Mouse (Mus musculus): ENCODE data around the gene Tmem120a. TPM values are rescaled to one million over a fixed set of nuclear protein-coding genes. Genes with fewer than 3 reads are reported as not detected.

Gene Tmem120a
- polyA plus RNA-seq, 1 experiment from 2014 or later, result 80.1 TPM

DNA sequence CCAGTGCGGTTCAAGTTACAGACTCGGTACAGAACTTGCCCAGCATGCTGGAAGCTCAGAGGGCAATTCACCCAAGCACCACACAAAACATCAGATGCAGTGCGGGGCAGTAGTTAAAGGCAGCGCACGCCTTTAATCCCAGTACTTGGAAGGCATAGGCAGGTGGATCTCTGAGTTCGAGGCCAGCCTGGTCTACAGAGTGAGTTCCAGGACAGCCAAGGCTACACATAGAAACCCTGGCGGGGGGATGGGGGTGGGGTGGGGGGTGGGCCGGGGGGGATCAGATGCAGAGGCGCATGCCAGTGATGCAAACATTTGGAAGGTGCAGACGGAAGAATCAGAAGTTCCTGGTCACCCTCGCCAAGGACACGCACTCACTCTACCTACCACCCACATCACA lies 494 bp upstream of the Tmem120a start:
- H3K27me3 ChIP-seq (ENCODE audit: insufficient read depth, low read length), result no peaks in the 10 kb centered on the region
- H3K9ac ChIP-seq (ENCODE audit: low read depth, low read length), result peak overlapping the region; percentile 35; the same call in 1 of the 2 replicates
- no peaks in the 10 kb centered on the region for H3K9me3 ChIP-seq (replicated peaks; ENCODE audit: low read length)
- H3K4me3 ChIP-seq (replicated peaks; ENCODE audit: low read depth, low read length), result peak overlapping the region; percentile 87
- H3K27ac ChIP-seq, result peak overlapping the region; percentile 74
- H3K4me2 ChIP-seq (ENCODE audit: low read length), result peak overlapping the region; percentile 94
- peak; percentile 2; the same call in 1 of the 2 replicates for ATAC-seq (replicated peaks; ENCODE audit: low FRiP score, low read depth)
- peaks cover 8% of the 10 kb centered on the region; the same call in 1 of the 2 replicates for H3K36me3 ChIP-seq (ENCODE audit: insufficient read depth, low read length)
- DNase-seq (ENCODE audit: low spot score), result no peak
- no peak for TF ChIP-seq CTCF (IDR thresholded peaks at IDR 0.05; ENCODE audit: low read depth)
- WGBS, result 13% methylated on average over 12 of the region's 12 CpGs
- 0 out of 2 replicates have a peak, but pooled peaks cover 7% of the 10 kb centered on the region for H3K4me1 ChIP-seq (replicated peaks; ENCODE audit: insufficient read depth, low read length)

DNA sequence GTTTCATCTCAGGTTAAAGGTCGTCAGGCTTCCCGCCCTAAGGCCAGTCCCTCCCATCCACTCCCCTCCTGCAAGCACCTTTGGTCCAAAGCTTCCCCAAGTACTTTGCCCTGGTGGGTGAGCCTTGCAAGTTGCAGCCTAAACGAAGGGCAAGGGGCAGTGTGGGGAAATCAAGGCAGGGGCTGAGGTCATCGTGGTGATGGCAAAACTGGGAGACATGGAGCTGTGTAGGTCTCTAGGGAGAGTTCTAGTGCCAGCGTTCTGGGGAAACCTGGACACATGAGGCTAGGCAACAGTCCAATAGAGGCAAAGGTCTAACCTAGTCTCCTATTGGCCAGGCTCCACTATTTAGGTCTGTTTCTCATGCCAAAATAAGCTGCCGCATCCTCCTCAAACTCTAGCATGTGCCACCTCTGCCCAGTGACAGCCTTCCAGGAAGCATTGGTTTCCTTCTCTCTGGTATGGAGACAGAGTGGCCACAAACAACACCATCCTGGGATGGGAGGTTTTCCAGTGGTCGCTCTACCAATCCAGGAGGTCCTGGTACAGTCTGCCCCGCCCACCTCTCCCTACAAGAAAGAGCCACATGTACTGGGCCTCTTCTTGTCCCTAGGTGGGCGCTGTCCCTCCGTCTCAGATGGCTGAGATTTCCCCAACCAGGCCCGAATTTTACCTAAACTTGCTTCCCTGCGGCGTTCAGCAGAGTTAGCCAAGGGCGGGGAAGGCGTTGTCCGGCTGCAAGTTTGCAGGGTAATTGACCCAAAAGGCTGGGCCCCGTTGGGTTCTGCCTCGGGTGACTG lies 1.1 kb downstream of the Tmem120a start:
- ATAC-seq (replicated peaks; ENCODE audit: low FRiP score, low read depth), result peak; percentile 61

DNA sequence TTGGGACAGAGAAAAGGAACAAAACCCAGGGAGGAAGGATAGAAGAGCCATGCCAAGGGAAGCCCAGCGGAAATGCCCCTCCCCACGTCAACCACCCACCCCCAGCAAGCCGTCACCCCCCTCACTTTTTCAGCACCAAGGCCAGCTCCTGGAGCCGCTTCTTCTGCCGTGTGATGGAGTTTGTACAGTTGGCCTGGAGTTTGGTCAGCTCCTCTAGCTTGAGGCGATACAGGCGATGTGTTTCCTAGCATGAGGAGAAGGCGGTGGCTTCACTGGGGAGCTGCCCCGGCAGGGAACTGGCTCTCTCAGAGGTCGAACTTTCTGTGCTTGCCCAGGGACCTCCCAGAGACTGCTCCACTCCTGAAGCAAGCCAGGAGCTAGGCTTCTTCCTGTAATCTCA lies 2.1 kb downstream of the Tmem120a start:
- 45% methylated on average over 10 of the region's 10 CpGs for WGBS
- Histone ChIP-seq H3K9me3 (replicated peaks; ENCODE audit: low read length) (no peaks in the 10 kb centered on the region), H3K4me3 (replicated peaks; ENCODE audit: low read depth, low read length) (no peak overlapping the region), H3K27ac (no peak overlapping the region), H3K4me1 (replicated peaks; ENCODE audit: insufficient read depth, low read length) (0 out of 2 replicates have a peak, but pooled peaks cover 7% of the 10 kb centered on the region), H3K36me3 (ENCODE audit: insufficient read depth, low read length) (peaks cover 8% of the 10 kb centered on the region; the same call in 1 of the 2 replicates), H3K27me3 (ENCODE audit: insufficient read depth, low read length) (no peaks in the 10 kb centered on the region), H3K4me2 (ENCODE audit: low read length) (no peak overlapping the region), H3K9ac (ENCODE audit: low read depth, low read length) (no peak overlapping the region)
- no peak for TF ChIP-seq CTCF (IDR thresholded peaks at IDR 0.05; ENCODE audit: low read depth)
- DNase-seq (ENCODE audit: low spot score), result peak; percentile 35
- ATAC-seq (replicated peaks; ENCODE audit: low FRiP score, low read depth), result no peak

More for the DNA sequence above, 1.1 kb downstream of the Tmem120a start:
- DNase-seq (ENCODE audit: low spot score), result peak; percentile 86
- H3K4me2 ChIP-seq (ENCODE audit: low read length), result peak overlapping the region; percentile 94
- H3K9me3 ChIP-seq (replicated peaks; ENCODE audit: low read length), result no peaks in the 10 kb centered on the region
- H3K4me1 ChIP-seq (replicated peaks; ENCODE audit: insufficient read depth, low read length), result 0 out of 2 replicates have a peak, but pooled peaks cover 7% of the 10 kb centered on the region
- H3K4me3 ChIP-seq (replicated peaks; ENCODE audit: low read depth, low read length), result peak overlapping the region; percentile 87
- H3K9ac ChIP-seq (ENCODE audit: low read depth, low read length), result peak overlapping the region; percentile 82
- no peaks in the 10 kb centered on the region for H3K27me3 ChIP-seq (ENCODE audit: insufficient read depth, low read length)
- 15% methylated on average over 18 of the region's 18 CpGs for WGBS
- peak overlapping the region; percentile 58 for H3K27ac ChIP-seq
- peak; percentile 11; the same call in 1 of the 2 replicates for TF ChIP-seq CTCF (IDR thresholded peaks at IDR 0.05; ENCODE audit: low read depth)
- H3K36me3 ChIP-seq (ENCODE audit: insufficient read depth, low read length), result peaks cover 8% of the 10 kb centered on the region; the same call in 1 of the 2 replicates

DNA sequence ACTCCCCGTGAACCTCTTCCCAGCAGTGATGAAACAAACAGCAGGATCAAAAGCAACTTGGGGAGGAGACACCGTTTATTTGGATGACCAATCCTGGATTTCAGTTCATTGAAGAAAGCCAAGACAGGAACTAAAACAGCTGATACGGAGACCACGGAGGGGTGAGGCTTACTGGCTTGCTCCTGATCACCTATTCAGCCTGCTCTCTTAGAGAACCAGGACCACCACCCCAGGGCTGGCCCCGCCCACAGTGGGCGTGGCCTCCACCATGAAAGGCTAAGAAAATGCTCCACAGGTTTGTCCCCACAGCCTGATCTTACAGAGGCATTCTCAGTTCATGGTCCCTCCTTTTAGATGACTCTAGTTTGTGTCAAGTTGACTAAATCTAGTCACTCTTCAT lies 6.0 kb downstream of the Tmem120a start:
- ATAC-seq (replicated peaks; ENCODE audit: low FRiP score, low read depth) (no peak), DNase-seq (ENCODE audit: low spot score) (no peak)
- Histone ChIP-seq H3K27me3 (ENCODE audit: insufficient read depth, low read length) (no peaks in the 10 kb centered on the region), H3K36me3 (ENCODE audit: insufficient read depth, low read length) (peaks cover 46% of the 10 kb centered on the region), H3K4me1 (replicated peaks; ENCODE audit: insufficient read depth, low read length) (0 out of 2 replicates have a peak, but pooled peaks cover 6% of the 10 kb centered on the region), H3K4me2 (ENCODE audit: low read length) (no peak overlapping the region), H3K4me3 (replicated peaks; ENCODE audit: low read depth, low read length) (no peak overlapping the region), H3K9ac (ENCODE audit: low read depth, low read length) (no peak overlapping the region), H3K9me3 (replicated peaks; ENCODE audit: low read length) (no peaks in the 10 kb centered on the region), H3K27ac (no peak overlapping the region)
- no peak for TF ChIP-seq CTCF (IDR thresholded peaks at IDR 0.05; ENCODE audit: low read depth)
- WGBS, result 15% methylated on average over 6 of the region's 6 CpGs

DNA sequence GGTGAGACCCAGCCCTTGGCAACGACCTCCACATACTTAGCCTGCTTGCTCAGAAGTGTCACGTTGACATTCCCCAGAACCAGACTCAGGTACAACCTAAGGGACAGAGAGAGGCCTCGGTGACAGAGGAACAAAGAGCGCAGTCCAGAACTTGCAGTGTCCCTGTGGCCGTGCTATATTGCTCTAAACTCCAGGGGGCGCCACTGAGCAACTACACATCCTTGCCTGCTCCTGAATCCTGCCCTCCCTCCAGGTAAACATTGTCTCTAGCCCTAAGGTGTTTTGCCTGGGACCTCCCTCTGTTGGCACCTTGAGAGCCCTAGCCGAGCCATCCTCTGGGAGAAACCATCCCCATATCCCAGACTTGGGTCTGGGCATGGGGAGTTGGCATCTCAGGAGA lies 7.1 kb downstream of the Tmem120a start:
- Histone ChIP-seq H3K4me3 (replicated peaks; ENCODE audit: low read depth, low read length) (no peak overlapping the region), H3K4me1 (replicated peaks; ENCODE audit: insufficient read depth, low read length) (no peaks in the 10 kb centered on the region), H3K27ac (no peak overlapping the region), H3K36me3 (ENCODE audit: insufficient read depth, low read length) (peaks cover 57% of the 10 kb centered on the region), H3K9me3 (replicated peaks; ENCODE audit: low read length) (no peaks in the 10 kb centered on the region), H3K4me2 (ENCODE audit: low read length) (no peak overlapping the region), H3K27me3 (ENCODE audit: insufficient read depth, low read length) (no peaks in the 10 kb centered on the region), H3K9ac (ENCODE audit: low read depth, low read length) (no peak overlapping the region)
- WGBS, result 78% methylated on average over 7 of the region's 7 CpGs
- DNase-seq (ENCODE audit: low spot score) (no peak), ATAC-seq (replicated peaks; ENCODE audit: low FRiP score, low read depth) (no peak)
- TF ChIP-seq CTCF (IDR thresholded peaks at IDR 0.05; ENCODE audit: low read depth), result peak; percentile 57

DNA sequence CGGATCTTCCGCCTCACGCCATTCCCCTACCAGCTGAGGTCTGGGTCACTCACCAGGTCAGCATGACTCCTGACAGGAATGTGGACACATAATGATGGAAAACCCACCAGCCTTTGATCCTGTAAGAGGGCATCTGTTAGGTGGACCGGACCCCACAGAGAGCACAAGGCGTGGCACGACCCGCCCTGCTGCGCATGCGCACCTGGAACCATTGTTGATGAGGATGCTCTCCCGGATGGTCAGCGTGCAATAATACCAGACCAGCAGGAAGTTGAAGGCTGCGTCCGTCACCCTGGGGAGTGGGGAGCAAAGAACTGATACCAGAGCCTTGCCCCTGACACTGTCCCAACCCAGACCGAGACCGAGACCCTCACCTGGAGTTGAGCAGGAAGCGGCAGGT lies 7.7 kb downstream of the Tmem120a start:
- Histone ChIP-seq H3K9me3 (replicated peaks; ENCODE audit: low read length) (no peaks in the 10 kb centered on the region), H3K4me2 (ENCODE audit: low read length) (no peak overlapping the region), H3K4me3 (replicated peaks; ENCODE audit: low read depth, low read length) (no peak overlapping the region), H3K4me1 (replicated peaks; ENCODE audit: insufficient read depth, low read length) (no peaks in the 10 kb centered on the region), H3K36me3 (ENCODE audit: insufficient read depth, low read length) (peaks cover 60% of the 10 kb centered on the region), H3K27ac (no peak overlapping the region), H3K27me3 (ENCODE audit: insufficient read depth, low read length) (no peaks in the 10 kb centered on the region), H3K9ac (ENCODE audit: low read depth, low read length) (no peak overlapping the region)
- whole genome bisulfite sequencing, result 94% methylated on average over 16 of the region's 16 CpGs
- no peak for DNase-seq (ENCODE audit: low spot score)
- ATAC-seq (replicated peaks; ENCODE audit: low FRiP score, low read depth), result no peak
- no peak for TF ChIP-seq CTCF (IDR thresholded peaks at IDR 0.05; ENCODE audit: low read depth)

Data from kidney, postnatal 0 days (tissue).